Mouse (Mus musculus) neural tube, postnatal 0 days (tissue): ENCODE results near the gene Gm9887. TPM values are rescaled to one million over a fixed set of nuclear protein-coding genes. Genes with fewer than 3 reads are reported as not detected.

Experiments used
- microRNA-seq: library from miRNA; unstranded; fragments of <30 nt; microRNA quantifications from one replicate; pipeline ENCODE4, GENCODE M21; 2016
- polyA plus RNA-seq: library from polyadenylated mRNA; unstranded; fragments of >200 nt; fragmentation: Nextera tagmentation; extraction: Ambion mirVana; gene quantifications from 2 replicates; pipeline ENCODE4 v1.2.1, GENCODE M21; 2015

The Gm9887 gene
- 0.83 and 1.4 TPM in 2 replicates for polyA plus RNA-seq

DNA sequence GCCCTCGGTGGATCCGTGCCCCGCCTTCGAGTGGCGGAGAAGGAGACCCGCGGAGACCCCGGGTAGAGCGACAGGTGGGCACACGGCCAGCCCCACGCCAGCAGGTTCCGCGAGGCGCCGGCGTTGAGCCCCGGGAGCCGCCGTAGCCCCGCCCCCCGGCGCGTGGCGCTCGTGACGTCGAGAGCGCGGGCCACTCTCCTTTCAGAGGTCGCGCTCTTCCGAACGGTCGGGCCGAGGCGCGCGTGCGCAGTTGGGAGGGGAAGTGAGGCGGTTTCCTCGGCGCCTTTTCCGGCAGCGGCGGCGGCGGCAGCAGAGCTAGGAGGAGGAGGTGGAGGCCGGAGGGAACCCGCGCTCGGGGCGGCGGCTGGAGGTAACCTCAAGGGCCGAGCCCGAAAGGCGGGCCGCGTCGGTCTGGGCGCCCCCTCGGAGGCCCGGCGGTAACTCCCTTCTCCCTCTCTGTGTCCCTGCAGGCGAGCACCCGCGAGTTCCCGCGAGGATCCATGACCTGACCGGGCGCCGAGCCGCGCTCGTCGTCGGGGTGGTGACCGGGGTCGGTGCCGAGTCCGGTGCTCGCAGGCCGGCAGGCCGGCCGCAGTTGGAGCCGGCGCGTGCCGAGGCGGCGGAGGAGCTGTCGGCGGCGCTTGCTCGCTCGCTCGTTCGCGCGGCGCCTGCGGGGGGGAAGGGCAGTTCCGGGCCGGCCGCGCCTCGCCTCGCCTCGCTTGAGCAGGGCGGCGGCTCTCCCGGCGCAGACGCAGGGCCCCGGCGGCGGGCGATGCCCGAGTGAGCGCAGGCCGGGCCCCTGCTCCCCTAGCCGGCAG is at the start of gene Gm9887, which contains the start of gene Arf6:
Gene Gm9887, minus strand, starts transcription at position 605 of the 818 bp plus-strand sequence.
Gene Arf6, plus strand, starts transcription at position 297 of the 818 bp plus-strand sequence.

DNA sequence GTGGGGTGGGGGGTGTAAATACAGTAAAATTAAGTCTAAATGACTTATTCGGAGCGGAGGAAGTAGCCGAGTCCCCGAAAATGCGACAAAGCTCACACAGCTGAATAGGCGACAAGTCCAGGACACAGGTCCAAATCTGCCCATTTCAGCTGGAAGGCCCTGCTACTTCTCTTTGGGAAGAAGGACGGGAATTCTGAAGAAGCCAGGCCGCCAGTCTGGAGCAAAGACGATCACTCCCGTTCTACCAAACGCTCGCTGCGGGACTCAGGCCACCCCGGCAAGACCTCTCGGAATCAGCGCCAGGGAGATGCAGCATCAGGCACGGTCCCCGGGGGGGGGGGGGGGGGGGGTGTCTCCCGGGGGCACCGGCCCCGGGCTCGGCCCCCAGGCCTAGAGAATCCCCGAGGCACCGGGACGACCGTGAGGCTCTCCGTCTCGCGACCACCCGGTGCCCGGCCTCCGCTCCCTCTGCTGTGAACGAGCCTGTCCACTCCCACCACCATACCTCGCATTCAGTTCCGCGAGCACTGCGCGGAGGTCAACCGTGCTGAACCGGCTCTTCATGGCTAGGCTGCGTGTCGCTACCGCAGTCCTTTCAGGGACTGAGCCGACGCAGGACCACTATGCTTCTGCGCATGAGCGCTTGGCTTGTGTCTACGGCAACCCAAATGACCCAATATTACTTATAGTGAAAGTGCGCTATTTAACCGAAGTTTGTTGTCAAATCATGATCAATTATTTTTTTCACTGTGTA is 15.5 kb downstream of the Gm9887 start, which contains the start of gene Nemf:
Gene Nemf, minus strand, starts transcription at position 620 of the 754 bp plus-strand sequence.

Small RNA genes within 50 kb of the gene (microRNA-seq; reads per million reads assigned to microRNA genes)
- gene Gm47299 (not detected), gene Gm47305 (not detected)

Other genes starting within 250 kb of the Gm9887 start
- gene Rps29, start 213.3 kb downstream of the Gm9887 start, polyA plus RNA-seq = 1,295 and 1,457 TPM in 2 replicates
- gene Lrr1, start 203.6 kb downstream of the Gm9887 start, polyA plus RNA-seq = 2.1 and 2.6 TPM in 2 replicates
- gene Rpl36al, start 188.4 kb downstream of the Gm9887 start, polyA plus RNA-seq = 407 and 479 TPM in 2 replicates
- 42.0 and 51.9 TPM in 2 replicates for gene Mgat2, start 188.3 kb downstream of the Gm9887 start, polyA plus RNA-seq
- 9.5 and 9.6 TPM in 2 replicates for gene Gm49383, start 175.4 kb downstream of the Gm9887 start, polyA plus RNA-seq
- gene Dnaaf2, start 174.0 kb downstream of the Gm9887 start, polyA plus RNA-seq = 6.1 and 7.6 TPM in 2 replicates
- 6.5 and 6.9 TPM in 2 replicates for gene Gm49384, start 168.2 kb downstream of the Gm9887 start, polyA plus RNA-seq
- gene Pole2, start 144.3 kb downstream of the Gm9887 start, polyA plus RNA-seq = 3.2 and 3.7 TPM in 2 replicates
- 19.9 and 31.8 TPM in 2 replicates for gene Klhdc1, start 131.3 kb downstream of the Gm9887 start, polyA plus RNA-seq
- 222 and 243 TPM in 2 replicates for gene Klhdc2, start 75.8 kb downstream of the Gm9887 start, polyA plus RNA-seq
- gene Nemf, start 15.3 kb downstream of the Gm9887 start, polyA plus RNA-seq = 77.9 and 80.5 TPM in 2 replicates
- gene Arf6, start 308 bp downstream of the Gm9887 start, polyA plus RNA-seq = 35.8 and 48.0 TPM in 2 replicates
- gene Vcpkmt, start 210.6 kb upstream of the Gm9887 start, polyA plus RNA-seq = 38.2 and 39.0 TPM in 2 replicates